In the genomic region with DNA sequence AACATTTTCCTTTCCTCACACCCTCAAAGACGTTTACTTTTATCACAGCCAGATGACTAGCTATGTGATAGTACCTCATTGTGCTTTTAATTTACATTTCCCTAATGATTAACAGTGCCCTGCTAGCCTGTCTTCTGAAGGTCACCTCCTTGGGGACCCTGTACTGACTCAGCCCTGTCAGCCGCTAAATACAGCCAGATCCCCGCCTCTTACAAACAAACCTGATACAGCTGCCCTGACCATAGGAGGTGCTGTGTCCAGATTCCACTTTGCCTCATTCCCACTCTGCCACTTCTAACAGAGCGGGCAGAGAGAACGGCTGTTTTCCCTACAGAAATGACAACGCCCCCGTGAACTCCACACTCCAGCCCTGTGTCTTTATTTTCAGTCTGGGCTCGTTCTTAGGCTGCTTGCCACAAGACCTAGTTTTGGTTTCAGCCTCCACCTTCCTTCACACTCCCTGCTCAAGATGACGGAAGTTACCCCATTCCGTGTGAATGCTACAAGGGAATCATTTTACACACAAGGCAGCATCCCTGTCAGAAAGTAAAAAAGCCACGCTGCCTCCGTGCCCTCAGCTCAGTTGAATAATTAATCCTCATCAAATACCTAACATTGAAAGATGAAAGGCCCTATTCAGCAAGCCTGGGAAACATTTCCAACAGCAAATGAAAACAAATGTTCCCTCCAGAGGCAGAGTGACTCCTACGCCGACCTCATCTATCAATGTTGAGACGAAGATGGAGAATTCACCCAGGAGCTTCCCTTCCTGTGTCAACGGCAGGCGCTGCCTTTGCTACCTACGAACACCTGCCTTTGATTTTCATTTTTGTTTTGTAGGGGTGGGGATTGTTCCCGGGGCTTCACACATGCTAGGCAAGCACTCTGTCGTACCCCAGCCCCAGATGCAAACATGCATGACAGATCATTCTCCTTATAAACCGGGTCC, we compare ENCODE assay signal across 7 mouse cellular contexts.
DNase-seq lines count a peak whose midpoint lies in the region; ATAC-seq and TF ChIP-seq lines count a peak whose summit lies in the region.

No protein-coding gene starts in this region.

- CTCF ChIA-PET in Patski (lab: Charles Lee): no interaction called here

- DNase-seq in CH12.LX (ENCODE audit: extremely low read depth) (no peak), Patski (ENCODE audit: low read depth, low spot score) (no peak)
- DNase-seq in kidney, postnatal 25 days: peak; percentile 10 to 43
- no peak for DNase-seq in gastrocnemius, postnatal 10 days

- no peak for TF ChIP-seq RAD21 in CH12.LX (IDR thresholded peaks at IDR 0.05; ENCODE audit: low read depth, low read length)

- POLR2A ChIA-PET in Patski (lab: Charles Lee): no interaction called here

- in situ Hi-C loops in CH12.LX (cut with MboI; ENCODE audit: low pct_ligation_motif_present, low pct_unique_long_range_greater_than_20kb, low sequenced_read_pairs): no loop called here
- in situ Hi-C loops in Patski (cut with MboI; ENCODE audit: low pct_unique_long_range_greater_than_20kb): no loop called here

- no peak for TF ChIP-seq CTCF in CH12.LX (conservative IDR thresholded peaks at IDR 0.05 in 1 of 2, IDR thresholded peaks at IDR 0.05 in 1 of 2; ENCODE audit: low read depth in 2 of 2, low read length in 2 of 2)
- peak; percentile 7 for TF ChIP-seq CTCF in Patski (IDR thresholded peaks at IDR 0.05)
- TF ChIP-seq CTCF in olfactory bulb, adult 2 months (IDR thresholded peaks at IDR 0.05; ENCODE audit: insufficient read depth, low read depth, low read length): no peak

- ATAC-seq in Patski: no peak
- ATAC-seq in heart, embryonic 13.5 days (ENCODE audit: extremely low read depth, insufficient number of reproducible peaks, low FRiP score, low TSS enrichment): no peak
- ATAC-seq in CD4-positive, CD25-positive, alpha-beta regulatory T cell, adult 4 months: no peak

- no peak for TF ChIP-seq EP300 in CH12.LX (IDR thresholded peaks at IDR 0.05; ENCODE audit: low read length)

- no peaks in the 10 kb centered on the region for H3K9me3 ChIP-seq in CH12.LX (replicated peaks; ENCODE audit: low read length)
- no peaks in the 10 kb centered on the region for H3K9me3 ChIP-seq in heart, embryonic 13.5 days

- no peak for TF ChIP-seq POLR2A in CH12.LX (IDR thresholded peaks at IDR 0.05; ENCODE audit: low read depth, low read length)
- no peak for TF ChIP-seq POLR2A in olfactory bulb, adult 2 months (IDR thresholded peaks at IDR 0.05; ENCODE audit: insufficient read depth, low read depth, low read length)

- 0 out of 2 replicates have a peak overlapping the region, but pooled peaks have one; percentile 9 for H3K9ac ChIP-seq in CH12.LX (ENCODE audit: insufficient read depth, low read depth)
- no peak overlapping the region for H3K9ac ChIP-seq in heart, embryonic 13.5 days

- peak overlapping the region; percentile 57 for H3K4me2 ChIP-seq in CH12.LX (ENCODE audit: insufficient read depth, low read depth, poor library complexity, severe bottlenecking)
- peak overlapping the region; percentile 26; the same call in 1 of the 2 replicates for H3K4me2 ChIP-seq in heart, embryonic 13.5 days

- WGBS in heart, embryonic 13.5 days: 58% methylated on average over 21 of the region's 21 CpGs
- WGBS in olfactory bulb, adult 2 months: 40% methylated on average over 21 of the region's 21 CpGs

- H3K27me3 ChIP-seq in CH12.LX (replicated peaks) (no peaks in the 10 kb centered on the region), Patski (no peaks in the 10 kb centered on the region)
- H3K27me3 ChIP-seq in heart, embryonic 13.5 days (replicated peaks): peaks cover 91% of the 10 kb centered on the region

- dilution Hi-C loops in CH12.LX (cut with MboI; ENCODE audit: extremely low pct_ligation_motif_present, extremely low pct_unique_long_range_greater_than_20kb, low sequenced_read_pairs): no loop called here

- H3K79me2 ChIP-seq in CH12.LX (replicated peaks; ENCODE audit: control insufficient read depth, extremely low read depth, insufficient read depth, poor library complexity, severe bottlenecking): no peaks in the 10 kb centered on the region

- H3K27ac ChIP-seq in CH12.LX (ENCODE audit: insufficient read depth, low read depth): no peak overlapping the region
- H3K27ac ChIP-seq in heart, embryonic 13.5 days (replicated peaks): no peak overlapping the region
- H3K27ac ChIP-seq in olfactory bulb, adult 2 months (ENCODE audit: insufficient read depth, low read depth, low read length): peak overlapping the region; percentile 4

- H3K36me3 ChIP-seq in CH12.LX (replicated peaks in 1 of 2; ENCODE audit: control insufficient read depth in 1 of 2, insufficient read depth in 1 of 2, low read length in 1 of 2): peaks cover 0 to 23% of the 10 kb centered on the region in 2 experiments
- H3K36me3 ChIP-seq in heart, embryonic 13.5 days: no peaks in the 10 kb centered on the region

- no peak overlapping the region for H3K4me3 ChIP-seq in CH12.LX (replicated peaks in 1 of 3; ENCODE audit: low read depth in 2 of 3, low read length in 2 of 3, poor library complexity in 1 of 3)
- no peak overlapping the region for H3K4me3 ChIP-seq in heart, embryonic 13.5 days
- H3K4me3 ChIP-seq in olfactory bulb, adult 2 months (ENCODE audit: insufficient read depth, low read depth, low read length): no peak overlapping the region

- no peaks in the 10 kb centered on the region for H3K4me1 ChIP-seq in CH12.LX (ENCODE audit: control insufficient read depth in 1 of 2, insufficient read depth in 2 of 2)
- peaks cover 12% of the 10 kb centered on the region; the same call in 1 of the 2 replicates for H3K4me1 ChIP-seq in heart, embryonic 13.5 days
- peaks cover 11% of the 10 kb centered on the region for H3K4me1 ChIP-seq in olfactory bulb, adult 2 months (ENCODE audit: control insufficient read depth, insufficient read depth, low read length)

TF ChIP-seq in CH12.LX, 34 proteins besides CTCF, POLR2A, EP300 and RAD21:
- TF ChIP-seq CHD2 (IDR thresholded peaks at IDR 0.05; ENCODE audit: low read length) (no peak), UBTF (IDR thresholded peaks at IDR 0.05; ENCODE audit: low read depth, low read length) (no peak), IRF4 (IDR thresholded peaks at IDR 0.05; ENCODE audit: low read depth, low read length) (no peak), ZC3H11A (IDR thresholded peaks at IDR 0.05; ENCODE audit: low read depth, low read length) (no peak), KAT2A (IDR thresholded peaks at IDR 0.05; ENCODE audit: insufficient replicate concordance, low read length) (no peak), ETS1 (conservative IDR thresholded peaks at IDR 0.05; ENCODE audit: low read depth, low read length) (no peak), RCOR1 (conservative IDR thresholded peaks at IDR 0.05; ENCODE audit: low read depth, low read length) (no peak)

Comparison
In these comparisons a context has a peak if more than half of its experiments do, and no peak if none do; other contexts are left out.
1. DNase-seq: peak in kidney, postnatal 25 days (2 of 2); none in CH12.LX (single experiment), Patski (single experiment) and gastrocnemius, postnatal 10 days (single experiment).